Mouse (Mus musculus) thymus, postnatal 0 days (tissue): Measurements from ENCODE around the gene Actr3. TPM values are rescaled to one million over a fixed set of nuclear protein-coding genes. Genes with fewer than 3 reads are reported as not detected.
A peak's percentile ranks its signal among the peaks of the same experiment; 100 is the strongest.

Source experiments
- DNase-seq: peaks from one replicate; pipeline ENCODE4 v3.0.0-alpha.2; 2015; ENCODE audit warnings: low spot score
- polyA plus RNA-seq: library from polyadenylated mRNA; unstranded; fragments of >200 nt; fragmentation: Nextera tagmentation; extraction: Ambion mirVana; gene quantifications from 2 replicates; pipeline ENCODE4 v1.2.1, GENCODE M21; 2015

Actr3 gene
- polyA plus RNA-seq, 1 experiment from 2014 or later = 483 TPM

GRCm38 (mm10) chr1:125370779-125371178 is 64.7 kb downstream of the Actr3 start:
- peak; percentile 73 for DNase-seq

- no peak for DNase-seq
Observed at GRCm38 (mm10) chr1:125365576-125365975, 70.0 kb downstream of the Actr3 start.

GRCm38 (mm10) chr1:125351416-125352037 is 84.0 kb downstream of the Actr3 start:
- DNase-seq = no peak

- DNase-seq = no peak
Observed at GRCm38 (mm10) chr1:125350843-125351242, 84.7 kb downstream of the Actr3 start.

- no peak for DNase-seq
Observed at GRCm38 (mm10) chr1:125345854-125346253, 89.7 kb downstream of the Actr3 start.

- no peak for DNase-seq
Observed at GRCm38 (mm10) chr1:125345448-125345847, 90.1 kb downstream of the Actr3 start.

GRCm38 (mm10) chr1:125343105-125343504 is 92.4 kb downstream of the Actr3 start:
- DNase-seq = no peak

Other genes with a start within 250 kb of the Actr3 start
- gene Slc35f5, start 124.9 kb upstream of the Actr3 start, polyA plus RNA-seq = 7.3 and 8.3 TPM in 2 replicates
- 0.13 and 0.30 TPM in 2 replicates for gene Gpr39, start 241.3 kb upstream of the Actr3 start, polyA plus RNA-seq